Mouse (Mus musculus): ENCODE data around the gene Wsb2.
"Not testable (repeated sequence)": the region's sequence is repeated elsewhere in the genome, so short reads cannot be mapped to it uniquely, and the experiment has no call there.

Gene Wsb2

GRCm38 (mm10) chr5:117357129-117357477, at the start of gene Wsb2:
Gene Wsb2, plus strand, starts transcription at chr5:117357304.
- peak; percentile 83 to 86 for DNase-seq (ENCODE audit: low spot score in 2 of 2)

- DNase-seq (ENCODE audit: low spot score in 2 of 2): peak; percentile 49 to 51
Observed at GRCm38 (mm10) chr5:117307699-117308098, 49.4 kb upstream of the Wsb2 start.

- peak; percentile 7 to 32 for DNase-seq (ENCODE audit: low spot score in 2 of 2)
Observed at GRCm38 (mm10) chr5:117313420-117313819, 43.7 kb upstream of the Wsb2 start.

GRCm38 (mm10) chr5:117313909-117314308, 43.2 kb upstream of the Wsb2 start:
- no peak for DNase-seq (ENCODE audit: low spot score in 2 of 2)

- DNase-seq (ENCODE audit: low spot score in 2 of 2): no peak
Observed at GRCm38 (mm10) chr5:117314587-117315428, 42.3 kb upstream of the Wsb2 start.

- peak; percentile 40 to 46 for DNase-seq (ENCODE audit: low spot score in 2 of 2)
Observed at GRCm38 (mm10) chr5:117318741-117319629, 38.1 kb upstream of the Wsb2 start, which contains the start of gene Vsig10. Gene Vsig10, plus strand, starts transcription at chr5:117319083.

- DNase-seq (ENCODE audit: low spot score in 2 of 2): no peak
Observed at GRCm38 (mm10) chr5:117323751-117324150, 33.4 kb upstream of the Wsb2 start.

- DNase-seq (ENCODE audit: low spot score in 2 of 2): no peak
Observed at GRCm38 (mm10) chr5:117326408-117326807, 30.7 kb upstream of the Wsb2 start.

GRCm38 (mm10) chr5:117330457-117330856, 26.6 kb upstream of the Wsb2 start:
- DNase-seq (ENCODE audit: low spot score in 2 of 2): no peak

GRCm38 (mm10) chr5:117337999-117338398, 19.1 kb upstream of the Wsb2 start:
- DNase-seq (ENCODE audit: low spot score in 2 of 2): no peak

- no peak for DNase-seq (ENCODE audit: low spot score in 2 of 2)
Observed at GRCm38 (mm10) chr5:117338503-117338902, 18.6 kb upstream of the Wsb2 start.

- no peak for DNase-seq (ENCODE audit: low spot score in 2 of 2)
Observed at GRCm38 (mm10) chr5:117340081-117340480, 17.0 kb upstream of the Wsb2 start.

GRCm38 (mm10) chr5:117341896-117342295, 15.2 kb upstream of the Wsb2 start:
- no peak for DNase-seq (ENCODE audit: low spot score in 2 of 2)

GRCm38 (mm10) chr5:117344496-117344895, 12.6 kb upstream of the Wsb2 start:
- not testable (repeated sequence) for DNase-seq (ENCODE audit: low spot score in 2 of 2)

- DNase-seq (ENCODE audit: low spot score in 2 of 2): no peak
Observed at GRCm38 (mm10) chr5:117345432-117345976, 11.6 kb upstream of the Wsb2 start.

- DNase-seq (ENCODE audit: low spot score in 2 of 2): no peak
Observed at GRCm38 (mm10) chr5:117346281-117346680, 10.8 kb upstream of the Wsb2 start.

GRCm38 (mm10) chr5:117347011-117347410, 10.1 kb upstream of the Wsb2 start:
- DNase-seq (ENCODE audit: low spot score in 2 of 2): no peak

- no peak for DNase-seq (ENCODE audit: low spot score in 2 of 2)
Observed at GRCm38 (mm10) chr5:117347838-117348237, 9.3 kb upstream of the Wsb2 start.

- peak in 1 of 2 experiments; percentile 23 for DNase-seq (ENCODE audit: low spot score in 2 of 2)
Observed at GRCm38 (mm10) chr5:117348279-117348678, 8.8 kb upstream of the Wsb2 start.

GRCm38 (mm10) chr5:117354121-117354520, 3.0 kb upstream of the Wsb2 start:
- peak; percentile 27 to 37 for DNase-seq (ENCODE audit: low spot score in 2 of 2)

GRCm38 (mm10) chr5:117355648-117356303, 1.3 kb upstream of the Wsb2 start:
- DNase-seq (ENCODE audit: low spot score in 2 of 2): no peak
